Mouse (Mus musculus): ENCODE results near the gene Dnaaf3.

Dnaaf3 gene

GRCm38 (mm10) chr7:4521231-4522003 is 10.8 kb downstream of the Dnaaf3 start:
- DNase-seq (ENCODE audit: low spot score) = no peak

GRCm38 (mm10) chr7:4518487-4518886 is 13.8 kb downstream of the Dnaaf3 start:
- no peak for DNase-seq (ENCODE audit: low spot score)

- DNase-seq (ENCODE audit: low spot score) = no peak
Measured at GRCm38 (mm10) chr7:4516332-4517050, 15.8 kb downstream of the Dnaaf3 start, which contains the start of gene Tnnt1. TSS of gene Tnnt1 (minus strand) at chr7:4516382.

GRCm38 (mm10) chr7:4515853-4516252 is 16.4 kb downstream of the Dnaaf3 start:
- no peak for DNase-seq (ENCODE audit: low spot score)

GRCm38 (mm10) chr7:4513829-4514712 is 18.2 kb downstream of the Dnaaf3 start:
- no peak for DNase-seq (ENCODE audit: low spot score)

GRCm38 (mm10) chr7:4513236-4513635 is 19.0 kb downstream of the Dnaaf3 start:
- no peak for DNase-seq (ENCODE audit: low spot score)

GRCm38 (mm10) chr7:4511489-4512224 is 20.6 kb downstream of the Dnaaf3 start:
- no peak for DNase-seq (ENCODE audit: low spot score)

- peak; percentile 45 for DNase-seq (ENCODE audit: low spot score)
Measured at GRCm38 (mm10) chr7:4509863-4510608, 22.2 kb downstream of the Dnaaf3 start.

- no peak for DNase-seq (ENCODE audit: low spot score)
Measured at GRCm38 (mm10) chr7:4508739-4509116, 23.5 kb downstream of the Dnaaf3 start.

GRCm38 (mm10) chr7:4508062-4508738 is 24.1 kb downstream of the Dnaaf3 start:
- no peak for DNase-seq (ENCODE audit: low spot score)

GRCm38 (mm10) chr7:4507220-4507619 is 25.0 kb downstream of the Dnaaf3 start:
- DNase-seq (ENCODE audit: low spot score) = no peak

GRCm38 (mm10) chr7:4504646-4505435 is 27.4 kb downstream of the Dnaaf3 start:
- no peak for DNase-seq (ENCODE audit: low spot score)

GRCm38 (mm10) chr7:4503858-4504257 is 28.4 kb downstream of the Dnaaf3 start:
- DNase-seq (ENCODE audit: low spot score) = no peak

GRCm38 (mm10) chr7:4503100-4503499 is 29.2 kb downstream of the Dnaaf3 start:
- DNase-seq (ENCODE audit: low spot score) = no peak

GRCm38 (mm10) chr7:4502421-4503090 is 29.7 kb downstream of the Dnaaf3 start:
- DNase-seq (ENCODE audit: low spot score) = peak; percentile 79

- DNase-seq (ENCODE audit: low spot score) = peak; percentile 95
Measured at GRCm38 (mm10) chr7:4501558-4502397, 30.5 kb downstream of the Dnaaf3 start, which contains the start of gene Ppp1r12c. TSS of gene Ppp1r12c (minus strand) at chr7:4501680.

- peak; percentile 54 for DNase-seq (ENCODE audit: low spot score)
Measured at GRCm38 (mm10) chr7:4500892-4501471, 31.3 kb downstream of the Dnaaf3 start.

- no peak for DNase-seq (ENCODE audit: low spot score)
Measured at GRCm38 (mm10) chr7:4499034-4499433, 33.2 kb downstream of the Dnaaf3 start.

Data from layer of hippocampus, adult 11-12 months (tissue).